Mouse (Mus musculus): ENCODE data around the gene Ctns. TPM values are rescaled to one million over a fixed set of nuclear protein-coding genes. Genes with fewer than 3 reads are reported as not detected.

Ctns gene
- total RNA-seq, 2 experiments from 2014 or later, result 14.3 to 16.8 TPM

DNA sequence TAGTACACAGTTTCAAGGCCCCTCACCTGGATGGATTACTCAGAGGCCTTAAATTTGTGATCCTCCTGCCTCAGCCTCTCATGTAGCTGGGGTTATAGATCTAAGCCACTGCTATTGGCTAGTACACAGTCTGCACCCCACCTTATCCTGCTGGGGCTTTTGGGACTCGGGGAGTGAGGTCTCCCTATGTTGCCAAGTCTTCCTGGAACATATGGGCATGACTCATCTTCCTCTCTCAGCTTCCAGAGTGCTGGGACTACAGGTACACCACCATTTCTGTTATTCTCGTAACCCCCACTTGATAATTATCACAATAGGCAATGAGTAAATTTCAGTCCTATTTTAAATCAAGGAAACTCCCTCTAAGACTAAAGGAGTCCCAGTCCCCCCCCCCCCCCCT is 4.4 kb downstream of the Ctns start:
- no peak for DNase-seq

DNA sequence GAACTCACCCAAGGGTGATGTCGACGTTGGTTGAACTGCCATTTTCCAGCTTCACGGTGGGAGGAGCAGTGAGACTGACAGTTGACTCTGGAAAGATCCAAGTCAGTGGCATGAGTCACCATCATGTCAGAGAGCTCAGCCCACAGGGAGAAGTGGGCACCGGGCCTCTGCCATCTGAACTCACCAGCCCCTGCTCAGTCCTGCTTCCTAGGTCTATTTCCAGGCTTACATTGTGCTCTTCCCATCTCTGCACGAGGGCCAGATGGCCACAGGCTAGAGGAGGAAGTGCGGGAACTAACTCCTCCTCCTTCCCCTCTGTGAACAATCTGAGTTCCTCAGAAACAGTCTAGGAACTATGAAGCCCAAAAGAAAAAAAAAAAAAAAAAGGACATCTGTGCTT is 5.8 kb downstream of the Ctns start:
- peak; percentile 44 to 47 for DNase-seq

DNA sequence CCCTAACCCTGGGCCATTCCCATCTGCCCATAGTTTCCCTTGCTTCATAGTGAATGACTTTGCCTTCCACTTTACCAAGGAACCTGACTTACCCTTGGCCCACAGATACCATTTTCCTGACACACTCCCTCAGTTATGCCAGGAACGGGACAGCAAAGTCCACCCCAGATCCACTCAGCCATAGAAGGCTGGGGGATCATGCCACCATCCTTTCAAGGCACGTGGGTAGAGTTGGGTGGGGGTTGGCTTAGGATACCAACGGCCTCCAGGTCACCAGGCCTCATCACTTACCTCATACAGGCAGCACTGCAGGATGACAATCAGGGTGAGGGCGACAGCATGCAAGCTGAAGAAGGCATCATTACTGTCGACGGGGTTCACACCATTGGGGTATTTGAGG is 11.6 kb downstream of the Ctns start:
- no peak for DNase-seq

DNA sequence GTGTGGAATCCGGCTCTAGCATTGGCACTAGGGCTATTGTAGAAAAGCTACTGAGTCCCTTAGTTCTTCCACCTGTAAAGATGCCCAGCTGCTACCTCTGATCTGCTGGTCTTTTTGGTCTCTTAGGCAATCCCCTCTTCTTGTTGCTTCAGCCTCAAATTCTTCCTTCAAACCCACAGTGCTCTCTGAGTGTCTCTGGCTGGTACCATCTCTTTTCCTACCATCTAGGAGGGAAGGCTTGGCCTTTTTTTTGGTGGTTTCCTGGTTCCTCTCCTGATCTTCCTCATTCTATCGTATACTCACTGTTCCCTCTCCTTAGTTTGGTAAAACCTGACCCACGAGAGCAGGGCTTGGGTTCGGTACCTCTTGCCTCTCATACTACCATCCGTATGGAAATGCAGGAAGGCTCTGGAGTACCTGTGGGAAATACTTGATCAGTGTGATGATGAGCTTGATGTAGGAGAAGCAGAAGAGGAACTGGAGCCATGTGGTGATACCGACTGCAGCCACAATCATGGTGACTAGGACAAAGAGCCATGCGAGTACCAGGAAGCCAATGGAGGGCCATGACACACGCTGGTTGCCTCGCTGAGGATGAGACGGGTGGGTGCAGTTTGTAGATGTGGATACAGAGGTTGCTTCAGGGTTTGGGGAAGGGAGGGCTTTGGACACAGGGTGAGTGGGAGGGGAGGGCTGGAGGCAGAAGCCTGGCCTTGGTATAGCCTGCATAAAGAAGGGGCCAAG is 12.8 kb downstream of the Ctns start:
- DNase-seq, result no peak

DNA sequence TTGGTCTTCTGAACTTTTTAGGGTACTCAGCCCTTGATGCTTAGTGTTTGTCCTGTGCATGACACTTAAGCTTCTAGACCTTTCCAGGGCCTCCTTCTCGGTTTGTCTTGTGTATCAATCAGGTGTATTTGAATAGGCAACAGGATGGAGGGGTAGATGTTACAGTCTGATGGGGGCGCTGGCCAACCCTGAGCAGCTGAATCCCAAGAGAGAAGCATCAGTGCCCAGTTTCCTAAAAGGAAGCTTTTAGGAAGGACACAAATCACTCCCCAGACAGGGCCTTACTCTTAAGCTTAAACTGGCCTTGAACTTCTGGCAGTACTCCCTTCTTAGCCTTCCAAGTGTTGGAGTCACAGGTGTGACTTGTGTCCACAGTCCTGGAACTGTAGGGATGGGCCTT is 20.9 kb downstream of the Ctns start:
- no peak for DNase-seq

DNA sequence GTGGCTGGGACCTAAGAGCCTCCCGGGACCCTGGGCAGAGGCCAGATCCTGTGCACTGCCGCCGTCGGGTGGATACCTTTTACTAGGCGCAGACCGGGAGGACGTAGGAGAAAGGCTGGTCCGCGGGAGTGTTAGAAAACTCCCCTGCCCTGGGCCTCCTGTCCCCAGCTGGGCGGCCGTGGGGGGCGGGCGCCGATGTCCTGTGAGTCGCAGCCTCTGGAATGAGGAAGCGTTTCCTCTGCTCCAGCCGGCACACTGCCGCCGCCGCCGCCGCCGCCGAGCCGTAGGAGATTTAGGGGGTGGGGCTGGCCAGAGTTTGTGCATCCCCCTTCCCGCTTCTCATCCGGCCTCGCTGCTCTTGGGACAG is 21.4 kb downstream of the Ctns start:
- DNase-seq, result peak; percentile 90 to 92

DNA sequence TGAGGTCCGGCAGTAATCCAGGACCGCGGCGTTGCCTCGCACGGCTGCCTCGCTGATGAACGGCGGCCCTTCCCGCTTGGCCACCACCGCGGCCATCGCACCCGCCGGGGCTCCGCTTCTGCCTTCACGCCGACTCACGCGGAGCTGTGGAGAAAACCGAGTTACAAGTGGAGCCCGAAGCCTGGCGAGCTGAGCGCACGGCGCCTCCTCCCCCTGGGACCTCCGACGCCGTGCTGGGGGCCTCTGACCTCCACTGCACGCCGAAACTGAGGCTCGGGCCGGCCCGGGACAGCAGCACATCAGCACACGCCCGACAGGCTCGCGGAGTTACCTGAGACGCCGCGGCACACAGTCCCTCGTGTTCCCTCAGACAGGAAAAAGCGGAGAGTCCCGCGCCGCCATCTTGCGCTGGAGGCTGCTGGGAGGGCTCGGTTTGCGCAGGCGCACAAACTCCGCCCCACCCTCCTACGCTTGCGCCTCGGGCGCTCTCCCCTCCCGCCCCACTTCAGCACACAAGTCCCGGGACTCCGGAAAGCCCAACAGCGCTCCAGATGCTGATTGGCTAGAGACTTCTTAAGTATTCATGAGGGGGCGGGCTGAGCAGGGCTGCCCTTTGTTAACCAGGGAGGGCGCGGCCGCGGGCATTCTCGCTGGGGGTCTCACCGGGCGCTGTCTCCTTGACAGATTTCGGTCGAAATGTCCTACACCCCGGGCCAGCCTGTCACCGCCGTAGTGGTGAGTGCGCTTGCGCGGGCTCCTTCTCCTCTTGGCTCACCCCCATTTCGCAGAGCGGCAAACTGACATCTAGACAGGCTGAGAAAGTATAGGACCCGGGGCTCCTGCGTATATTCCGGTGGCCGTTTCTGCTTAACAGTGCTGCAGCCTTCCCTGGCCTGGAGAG is 22.0 kb downstream of the Ctns start, which contains the start of the genes Emc6 and Tax1bp3:
Gene Emc6, minus strand, starts transcription at position 430 of the 901 bp plus-strand sequence.
Gene Tax1bp3, plus strand, starts transcription at position 476 of the 901 bp plus-strand sequence.
- DNase-seq, result peak; percentile 98

DNA sequence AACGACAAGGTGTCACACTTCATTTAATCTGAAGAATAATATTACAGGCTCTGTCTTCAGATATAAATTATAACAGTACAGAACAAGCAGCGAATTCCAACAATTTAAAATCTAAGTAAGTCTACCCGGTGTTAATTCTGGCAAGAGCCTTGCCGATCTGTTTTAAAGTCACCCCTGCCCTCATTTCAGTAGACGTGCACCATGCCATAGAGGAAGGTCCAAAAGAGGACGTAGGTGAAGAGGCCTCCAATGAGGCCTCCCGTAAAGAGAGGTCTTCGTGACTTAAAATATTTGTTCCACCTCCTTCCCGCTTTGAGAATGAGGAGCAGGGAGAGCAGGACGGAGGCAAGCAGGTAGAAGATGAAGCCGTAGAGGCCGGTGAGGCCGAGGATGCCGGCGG is 22.7 kb downstream of the Ctns start:
- no peak for DNase-seq

DNA sequence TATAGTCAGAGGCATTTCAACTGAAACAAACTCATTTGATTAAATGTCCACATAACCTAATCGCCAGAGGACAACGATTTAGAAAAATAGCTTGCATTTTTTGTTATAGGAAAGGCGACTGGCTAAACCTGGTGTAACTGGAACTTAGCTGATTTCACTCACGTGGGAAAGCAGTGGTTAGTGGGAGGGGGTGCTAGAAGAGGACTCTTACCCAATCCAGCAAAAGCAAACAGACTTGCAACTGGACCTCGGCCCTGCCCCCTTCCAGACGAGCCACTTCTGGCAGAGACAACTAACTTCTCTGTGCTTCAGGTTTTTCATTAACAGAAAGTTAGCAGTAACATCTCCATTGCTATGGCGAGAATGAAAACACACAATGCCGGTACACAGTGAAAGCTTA is 23.2 kb downstream of the Ctns start:
- DNase-seq, result peak; percentile 22 to 42

DNA sequence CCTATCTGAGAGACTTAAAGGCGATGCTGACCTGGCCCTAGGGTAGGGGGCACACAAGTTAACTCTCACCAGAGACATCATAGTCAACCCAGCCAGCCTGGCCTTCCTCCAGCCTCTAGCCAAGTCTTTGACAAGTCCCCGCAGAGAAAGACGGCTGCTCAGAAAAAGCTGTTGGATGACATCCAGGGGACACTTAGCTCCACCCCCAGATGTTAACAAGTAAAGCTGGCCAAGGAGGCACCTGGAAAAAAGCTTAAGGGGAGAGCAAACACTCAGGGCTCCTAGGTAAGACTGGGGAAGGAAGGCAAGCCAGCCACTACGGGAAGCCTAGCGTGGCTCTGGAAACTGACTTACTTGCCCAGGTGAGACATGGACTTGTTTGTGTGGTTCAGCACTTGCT is 26.7 kb downstream of the Ctns start:
- peak; percentile 25 to 50 for DNase-seq

DNA sequence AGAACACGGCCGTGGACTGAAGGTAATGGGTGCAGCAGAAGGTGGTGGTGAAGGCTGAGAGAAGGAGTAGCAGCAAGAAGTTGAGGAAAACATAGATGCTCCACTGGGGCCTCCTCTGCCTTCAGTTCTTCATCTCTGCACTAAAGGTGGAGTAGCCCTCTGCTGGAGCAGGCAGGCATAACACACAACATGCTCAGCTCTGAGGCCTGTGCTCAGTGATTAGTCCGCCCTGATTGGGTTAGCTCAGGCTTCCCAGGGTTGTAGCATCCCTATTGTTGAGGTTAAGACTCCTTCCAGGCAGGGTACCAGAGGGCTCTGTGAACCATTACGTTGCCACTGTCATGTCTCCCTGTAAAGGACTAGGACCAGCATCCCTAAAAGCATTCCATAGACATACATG is 29.6 kb downstream of the Ctns start:
- DNase-seq, result peak; percentile 65 to 68

DNA sequence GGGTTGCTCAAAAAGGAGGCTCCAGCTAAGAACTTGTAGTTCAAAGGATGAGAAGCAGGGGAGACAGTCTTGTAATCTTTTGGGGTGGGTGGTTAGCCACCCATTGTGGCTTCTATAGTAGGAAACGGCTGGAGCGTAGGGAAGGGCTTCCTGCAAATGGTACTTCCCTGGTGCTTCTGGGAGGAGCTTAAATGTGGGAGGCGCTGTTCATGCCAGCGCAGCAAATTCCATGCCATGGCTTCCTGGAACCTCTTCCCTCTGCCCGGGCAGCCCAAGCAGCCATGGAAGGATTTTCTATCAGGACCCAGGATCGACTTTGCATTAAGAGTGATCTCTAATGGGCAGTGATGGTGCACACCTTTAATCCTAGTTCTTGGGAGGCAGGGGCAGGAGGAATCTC is 30.3 kb downstream of the Ctns start:
- no peak for DNase-seq

DNA sequence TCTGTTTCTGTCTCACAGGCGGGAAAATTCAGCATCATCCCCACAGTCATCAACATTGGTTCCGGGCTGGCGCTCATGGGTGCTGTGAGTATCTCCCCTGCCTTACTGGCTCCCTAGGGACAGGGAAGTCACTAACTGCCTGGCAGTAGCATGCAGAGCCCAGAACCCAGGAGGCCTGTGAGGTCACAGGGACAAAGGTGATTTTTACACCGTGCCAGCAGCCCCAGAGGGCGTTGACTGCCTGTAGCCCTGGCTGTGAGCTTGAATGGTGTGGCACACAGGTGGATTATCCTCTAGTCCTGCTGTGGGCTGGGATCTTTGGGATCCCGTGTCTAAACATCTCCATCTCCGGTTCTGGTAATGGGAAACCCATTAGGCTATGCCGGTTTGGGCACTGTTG is 30.8 kb downstream of the Ctns start:
- DNase-seq, result peak in 1 of 2 experiments; percentile 46

DNA sequence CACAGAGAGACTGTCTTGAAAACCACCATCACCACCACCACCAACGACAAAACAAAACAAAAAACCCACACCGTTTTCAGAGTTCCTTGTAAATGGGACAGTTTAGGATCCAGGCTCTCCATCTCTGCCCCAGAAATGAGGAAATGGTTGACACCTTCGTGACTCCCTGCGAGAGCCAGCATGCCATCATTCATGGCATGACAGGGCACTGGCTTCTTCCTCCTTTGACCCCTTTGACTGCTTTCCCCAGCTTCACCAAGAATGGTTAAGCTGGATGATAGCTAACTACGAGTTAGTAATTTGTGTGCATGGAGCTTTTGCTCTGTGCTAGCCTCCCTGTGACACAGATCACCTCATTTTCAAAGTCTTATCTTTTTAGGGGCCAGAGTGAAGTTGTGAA is 36.6 kb downstream of the Ctns start:
- no peak for DNase-seq

DNA sequence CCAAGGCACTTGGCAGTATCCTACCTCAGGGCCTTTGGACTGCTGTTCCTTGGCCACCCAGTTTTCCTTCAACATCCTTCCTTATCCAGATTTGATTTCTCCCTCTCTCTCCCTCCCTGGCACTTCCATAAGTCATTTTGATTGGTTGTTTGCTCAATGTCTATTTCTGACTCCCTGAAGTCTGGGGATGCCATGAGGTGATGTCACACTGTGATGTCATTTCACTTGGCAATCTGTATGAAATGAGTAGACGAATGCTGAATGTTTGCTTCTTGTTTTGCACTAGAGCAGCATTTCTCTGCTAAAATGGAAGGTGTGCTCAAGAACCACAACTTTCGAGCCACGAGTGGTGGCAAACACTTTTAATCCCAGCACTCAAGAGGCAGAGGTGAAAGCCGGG is 37.2 kb downstream of the Ctns start:
- DNase-seq, result no peak

DNA sequence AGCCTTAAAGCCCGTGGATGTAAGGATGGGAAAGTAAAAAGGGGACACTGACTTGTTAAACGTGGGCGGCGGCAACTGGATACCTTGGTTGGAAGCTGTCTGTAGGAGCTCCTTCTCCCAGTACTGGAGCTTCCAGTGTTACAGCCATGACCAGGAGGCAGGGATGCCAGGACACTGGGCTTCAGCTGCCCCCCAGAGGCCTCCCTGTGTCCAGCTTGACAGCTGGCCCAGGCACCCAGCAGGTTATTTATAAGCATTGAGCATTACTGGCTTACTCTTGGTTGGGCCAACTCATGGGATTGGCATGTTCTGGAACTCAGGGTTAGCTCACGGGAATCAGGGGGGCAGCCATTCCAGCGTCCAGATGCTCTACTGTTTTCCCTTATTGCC is 38.0 kb downstream of the Ctns start:
- DNase-seq, result peak; percentile 46 to 70

DNA sequence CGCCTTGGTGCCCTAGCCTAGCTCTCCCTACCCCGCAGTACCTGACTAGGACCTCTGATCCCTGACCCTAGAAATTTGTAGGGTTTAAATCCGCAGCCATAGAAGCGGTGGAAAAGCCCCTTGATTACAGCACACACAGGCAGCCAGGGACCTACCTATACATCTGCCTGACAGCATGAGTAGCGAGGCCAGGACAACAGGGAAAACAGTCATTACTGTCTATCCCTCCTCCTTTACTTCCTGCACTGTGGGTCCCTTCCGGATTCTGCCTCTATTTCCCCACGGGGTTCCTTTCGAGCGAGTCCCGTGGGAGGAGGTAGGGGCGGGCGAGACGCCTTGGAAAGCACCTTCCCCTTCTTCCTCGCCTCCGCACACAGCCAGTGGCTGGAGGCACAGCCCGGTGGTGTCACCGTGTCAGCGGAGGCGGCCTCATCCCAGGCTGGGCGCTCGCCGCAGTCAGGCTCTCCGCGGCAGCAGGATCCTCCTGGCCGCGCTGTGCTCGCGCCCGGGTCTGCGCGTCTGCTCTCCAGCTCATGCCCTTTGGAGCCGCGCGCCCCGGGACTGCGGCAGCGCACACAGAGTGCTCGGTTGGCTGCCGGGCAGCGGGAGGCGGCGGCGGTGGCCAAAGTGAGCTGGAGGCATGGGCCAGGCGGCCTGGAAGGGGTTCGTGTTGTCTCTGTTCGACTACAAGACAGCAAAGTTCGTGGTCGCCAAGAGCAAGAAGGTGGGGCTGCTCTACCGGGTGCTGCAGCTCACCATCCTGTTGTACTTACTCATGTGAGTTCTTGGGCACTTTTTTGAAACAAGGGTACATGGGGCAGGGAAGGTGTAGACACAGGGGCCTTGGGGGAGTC is 38.7 kb downstream of the Ctns start, which contains the start of gene P2rx5:
Gene P2rx5, plus strand, starts transcription at position 465 of the 854 bp plus-strand sequence.
- peak; percentile 74 to 79 for DNase-seq

DNA sequence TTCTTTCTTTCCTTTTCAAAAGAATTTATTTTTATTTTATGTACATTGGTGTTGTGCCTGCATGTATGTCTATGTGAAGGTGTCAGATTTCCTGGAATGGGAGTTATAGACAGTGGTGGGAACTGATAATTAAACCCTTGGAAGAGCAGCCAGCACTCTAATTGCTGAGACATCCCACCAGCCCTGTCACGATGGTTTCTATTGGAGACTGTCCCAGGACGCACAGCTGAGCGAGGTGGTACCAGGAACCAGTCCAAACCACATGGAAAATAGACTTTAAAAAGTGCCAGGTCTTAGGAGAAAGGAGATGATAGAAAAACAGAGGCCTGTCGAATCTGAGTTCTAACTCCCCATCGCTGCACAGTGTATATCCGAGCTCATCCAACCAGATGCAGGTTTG is 43.8 kb downstream of the Ctns start:
- no peak for DNase-seq

DNA sequence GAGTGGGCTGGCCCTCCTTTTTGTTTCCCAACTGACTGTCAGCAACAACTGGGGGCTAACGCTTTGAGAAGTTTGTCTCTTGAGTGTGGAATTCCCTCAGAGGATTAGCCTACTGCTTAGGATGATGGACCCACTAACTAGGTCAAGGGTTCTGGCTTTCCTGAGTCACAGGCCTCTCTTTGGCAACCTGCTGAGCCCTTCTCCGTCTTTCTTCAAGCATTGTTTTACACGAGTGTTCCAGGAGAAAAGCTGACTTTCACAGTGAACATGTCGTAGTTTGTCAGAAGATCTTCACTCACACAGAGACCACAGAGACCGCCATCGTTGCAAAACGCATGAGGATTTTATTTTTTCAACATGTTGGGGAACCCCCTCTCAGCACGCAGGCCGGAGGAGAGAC is 50.6 kb downstream of the Ctns start:
- DNase-seq, result peak; percentile 29 to 49

DNA sequence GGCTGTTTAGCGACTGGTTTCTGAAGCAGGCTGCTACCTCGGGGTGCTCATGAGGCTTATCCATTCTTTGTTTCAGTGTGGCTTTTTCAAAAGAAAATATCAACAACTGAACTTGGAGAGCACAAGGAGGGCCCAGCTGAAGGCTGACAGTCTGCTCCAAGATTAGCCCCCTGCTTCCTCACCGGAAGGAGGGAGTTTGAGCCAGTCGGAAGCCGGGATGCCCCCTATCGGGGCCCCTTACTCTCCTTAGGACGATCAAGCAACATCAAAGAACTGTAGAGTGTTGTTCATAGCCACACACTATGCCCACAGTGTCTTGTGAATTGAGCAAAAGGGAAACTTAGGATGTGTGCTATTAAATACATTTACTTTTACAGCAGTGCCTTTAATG is 51.9 kb downstream of the Ctns start:
- DNase-seq, result no peak

DNA sequence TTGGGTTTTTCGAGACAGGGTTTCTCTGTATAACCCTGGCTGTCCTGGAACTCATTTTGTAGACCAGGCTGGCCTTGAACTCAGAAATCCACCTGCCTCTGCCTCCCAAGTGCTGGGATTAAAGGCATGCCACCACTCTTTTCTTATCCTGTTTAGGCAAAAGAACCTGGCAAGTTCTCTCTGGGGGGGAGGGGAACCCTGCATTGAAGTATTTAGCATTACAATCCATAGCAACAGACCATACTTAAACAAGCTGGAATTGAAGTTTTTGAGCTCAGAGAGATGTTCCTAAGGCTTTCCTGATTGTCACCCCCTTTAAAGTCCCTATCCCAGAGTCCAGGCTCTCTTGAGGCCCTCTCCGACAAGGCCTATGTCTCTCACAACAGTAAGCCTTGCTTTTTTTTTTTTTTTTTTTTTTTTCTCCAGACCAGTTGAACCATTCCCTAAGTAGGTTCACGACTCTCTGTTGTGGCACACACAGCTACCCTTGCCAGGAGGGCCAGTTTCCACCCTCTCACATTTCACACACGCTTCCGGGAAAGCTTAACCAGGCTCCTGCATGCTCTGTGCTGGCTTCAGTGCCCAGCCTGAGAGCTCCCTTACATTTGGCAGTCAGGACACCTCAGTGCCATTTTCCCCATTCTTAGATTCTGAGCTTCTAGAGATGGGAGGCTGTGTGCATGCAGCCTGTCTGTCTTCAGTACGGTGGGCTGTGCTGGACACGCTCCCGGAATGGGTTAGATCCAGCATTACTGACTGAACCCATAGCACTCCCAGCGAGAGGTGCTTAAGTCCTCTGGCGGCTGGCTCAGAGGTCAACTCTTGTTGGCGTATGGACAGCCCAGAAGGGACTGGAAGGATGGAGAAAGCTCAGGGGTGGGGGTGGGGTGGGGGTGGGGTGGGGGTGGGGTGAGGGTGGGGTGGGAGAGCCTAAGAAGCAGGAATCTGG is 52.5 kb downstream of the Ctns start:
- DNase-seq, result peak in 1 of 2 experiments; percentile 18

Measured in adrenal gland, postnatal 36 days (tissue).